Mouse (Mus musculus) neural tube, embryonic 14.5 days (tissue): ENCODE results near the gene Il10rb. TPM values are rescaled to one million over a fixed set of nuclear protein-coding genes. Genes with fewer than 3 reads are reported as not detected.

ENCODE experiments used
- ATAC-seq: fragments of 200-750 bp; cut with Nextera tagmentation; 2 replicates; pipeline ENCODE4 v1.8.0; 2017; ENCODE audit warnings: low read depth, mild to moderate bottlenecking, moderate TSS enrichment, moderate library complexity
- H3K27ac ChIP-seq: fragments of 300-500 bp; sonication (generic); 2 replicates; pipeline ENCODE4 v1.5.1; 2014; ENCODE audit warnings: low read depth, mild to moderate bottlenecking, control low read depth, low read length, moderate library complexity, mixed read lengths
- H3K27me3 ChIP-seq: fragments of 300-500 bp; sonication (generic); 2 replicates; pipeline ENCODE4 v1.6.1; 2014; ENCODE audit warnings: low read length; ENCODE audit not compliant: control insufficient read depth, insufficient read depth
- H3K36me3 ChIP-seq: fragments of 300-500 bp; sonication (generic); 2 replicates; pipeline ENCODE4 v1.6.1; 2014; ENCODE audit warnings: low read length, mixed read lengths; ENCODE audit not compliant: control insufficient read depth, insufficient read depth
- H3K4me1 ChIP-seq: fragments of 300-500 bp; sonication (generic); 2 replicates; pipeline ENCODE4 v1.6.1; 2014; ENCODE audit warnings: low read length; ENCODE audit not compliant: control insufficient read depth, insufficient read depth
- H3K4me2 ChIP-seq: fragments of 300-500 bp; sonication (generic); 2 replicates; pipeline ENCODE4 v1.6.1; 2014; ENCODE audit warnings: mild to moderate bottlenecking, low read depth, low read length, control low read depth
- H3K4me3 ChIP-seq: fragments of 300-500 bp; sonication (generic); 2 replicates; pipeline ENCODE4 v1.5.1; 2014; ENCODE audit warnings: low read depth, low read length, control low read depth, mixed read lengths
- H3K9ac ChIP-seq: fragments of 300-500 bp; sonication (generic); replicated peaks from 2 replicates; pipeline ENCODE4 v1.6.1; 2014; ENCODE audit warnings: low read depth, mild to moderate bottlenecking, control low read depth, low read length, mixed read lengths
- H3K9me3 ChIP-seq: fragments of 300-500 bp; sonication (generic); 2 replicates; pipeline ENCODE4 v1.6.1; 2016; ENCODE audit warnings: low read length; ENCODE audit not compliant: control insufficient read depth
- WGBS: fragments of 180-500 bp; shearing (Covaris S2); extraction: QIAGEN DNeasy Blood & Tissue Kit; methylation state at CpG from one replicate; pipeline ENCODE4 v1.1.7; 2014; 5-methylcytosine and 5-hydroxymethylcytosine counted together
- polyA plus RNA-seq: library from polyadenylated mRNA; unstranded; fragments of >200 nt; fragmentation: Nextera tagmentation; extraction: Ambion mirVana; gene quantifications from 2 replicates; pipeline ENCODE4 v1.2.1, GENCODE M21; 2014

Il10rb gene
- polyA plus RNA-seq, 1 experiment from 2014 or later = 7.1 TPM

DNA sequence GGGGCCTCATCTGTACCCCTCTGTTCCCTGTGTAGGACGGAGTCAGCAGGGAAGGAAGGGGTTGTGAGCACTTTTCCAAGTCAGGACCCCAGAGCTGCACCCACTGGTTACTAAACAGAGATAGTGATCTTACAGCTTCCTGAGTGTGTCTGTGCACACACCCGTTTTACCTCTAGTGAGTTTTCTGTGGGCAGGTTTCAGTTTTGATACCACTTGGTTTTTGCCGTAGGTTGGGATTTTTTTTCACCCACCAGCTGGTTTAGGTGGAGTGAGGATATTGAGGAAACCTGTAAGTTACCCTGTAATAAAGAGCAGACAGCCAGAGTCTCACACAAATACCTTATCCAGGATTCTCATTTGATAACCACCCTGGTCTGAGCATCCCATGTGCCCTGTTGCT, 64.5 kb downstream of the Il10rb start:
- no peak overlapping the region for H3K9ac ChIP-seq
- no peak for ATAC-seq
- WGBS = 94% methylated on average over 3 of the region's 3 CpGs
- H3K27me3 ChIP-seq = no peaks in the 10 kb centered on the region
- H3K4me3 ChIP-seq = no peak overlapping the region
- H3K36me3 ChIP-seq = no peaks in the 10 kb centered on the region
- H3K4me2 ChIP-seq = no peak overlapping the region
- H3K9me3 ChIP-seq = no peaks in the 10 kb centered on the region
- H3K4me1 ChIP-seq = peaks cover 14% of the 10 kb centered on the region
- H3K27ac ChIP-seq = no peak overlapping the region

- no peak for ATAC-seq
- Histone ChIP-seq H3K4me1 (peaks cover 4% of the 10 kb centered on the region), H3K27ac (no peak overlapping the region), H3K4me3 (no peak overlapping the region), H3K4me2 (no peak overlapping the region), H3K36me3 (no peaks in the 10 kb centered on the region), H3K9me3 (no peaks in the 10 kb centered on the region), H3K9ac (no peak overlapping the region), H3K27me3 (no peaks in the 10 kb centered on the region)
- WGBS = 84% methylated on average over 6 of the region's 6 CpGs
Measured at GRCm38 (mm10) chr16:91471481-91471880, 65.5 kb downstream of the Il10rb start.

Other genes with a start within 250 kb of the Il10rb start
- 6.5 and 8.3 TPM in 2 replicates for gene Olig2, start 180.7 kb upstream of the Il10rb start, polyA plus RNA-seq
- 49.3 and 62.2 TPM in 2 replicates for gene Olig1, start 136.4 kb upstream of the Il10rb start, polyA plus RNA-seq
- gene Ifnar2, start 33.4 kb upstream of the Il10rb start, polyA plus RNA-seq = 33.8 and 40.6 TPM in 2 replicates
- gene Gm21970, start 14.4 kb upstream of the Il10rb start, polyA plus RNA-seq = not detected in 2 replicates
- gene Ifnar1, start 79.1 kb downstream of the Il10rb start, polyA plus RNA-seq = 48.3 and 52.6 TPM in 2 replicates
- 99.9 and 102 TPM in 2 replicates for gene Ifngr2, start 140.9 kb downstream of the Il10rb start, polyA plus RNA-seq
- gene Tmem50b, start 191.6 kb downstream of the Il10rb start, polyA plus RNA-seq = 113 and 118 TPM in 2 replicates
- gene Dnajc28, start 212.9 kb downstream of the Il10rb start, polyA plus RNA-seq = 5.2 and 6.2 TPM in 2 replicates
- gene Gart, start 240.8 kb downstream of the Il10rb start, polyA plus RNA-seq = 51.1 and 58.0 TPM in 2 replicates
- 156 and 164 TPM in 2 replicates for gene Son, start 241.3 kb downstream of the Il10rb start, polyA plus RNA-seq